Mouse (Mus musculus): ENCODE data around the gene Rexo1.

DNA sequence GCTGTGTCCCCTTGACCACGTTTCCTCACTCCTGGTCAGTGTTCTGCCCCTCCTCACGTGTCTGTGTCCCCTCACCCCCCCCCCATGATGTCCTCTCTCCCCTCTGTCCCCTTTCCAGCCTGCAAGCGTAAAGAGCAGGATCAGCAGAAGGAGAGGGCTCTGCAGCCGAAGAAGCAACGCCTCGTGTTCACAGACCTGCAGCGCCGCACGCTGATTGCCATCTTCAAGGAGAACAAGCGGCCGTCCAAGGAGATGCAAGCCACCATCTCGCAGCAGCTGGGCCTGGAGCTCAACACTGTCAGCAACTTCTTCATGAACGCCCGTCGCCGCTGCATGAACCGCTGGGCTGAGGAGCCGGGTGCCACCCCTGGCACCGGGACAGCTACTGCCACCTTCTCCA lies 47.6 kb downstream of the Rexo1 start:
- TF ChIP-seq POLR2A (IDR thresholded peaks at IDR 0.05; ENCODE audit: insufficient read depth, low read depth, low read length) (no peak), CTCF (IDR thresholded peaks at IDR 0.05) (no peak)
